Mouse (Mus musculus) CH12.LX (cell line): ENCODE measurements around the gene Rngtt.

Source experiments
- BHLHE40 ChIP-seq: IDR thresholded peaks from 2 replicates; pipeline ENCODE4 v1.6.1; 2011; ENCODE audit warnings: mild to moderate bottlenecking, low read depth, low read length, improper control_type of control experiment
- CTCF ChIP-seq, 2 experiments: IDR thresholded peaks in 1 of 2; conservative IDR thresholded peaks in 1 of 2; 2 replicates each; pipeline ENCODE4 v1.5.1; 2011 to 2012; ENCODE audit warnings: low read depth in 2 of 2, low read length in 2 of 2, improper control_type of control experiment in 1 of 2, inconsistent platforms in 1 of 2, mild to moderate bottlenecking in 1 of 2, moderate library complexity in 1 of 2
- E2F4 ChIP-seq: IDR thresholded peaks from 2 replicates; pipeline ENCODE4 v1.6.1; 2011; ENCODE audit warnings: low read depth, low read length, improper control_type of control experiment; ENCODE audit not compliant: insufficient replicate concordance
- HCFC1 ChIP-seq: IDR thresholded peaks from 2 replicates; pipeline ENCODE4 v1.6.1; 2012; ENCODE audit warnings: low read depth, mild to moderate bottlenecking, inconsistent platforms, low read length, improper control_type of control experiment
- JUND ChIP-seq: conservative IDR thresholded peaks from 2 replicates; pipeline ENCODE4 v1.6.1; 2011; ENCODE audit warnings: low read depth, low read length, improper control_type of control experiment
- POLR2A ChIP-seq: IDR thresholded peaks from 2 replicates; pipeline ENCODE4 v1.6.1; 2011; ENCODE audit warnings: low read depth, mild to moderate bottlenecking, improper control_type of control experiment, low read length
- RCOR1 ChIP-seq: conservative IDR thresholded peaks from 2 replicates; pipeline ENCODE4 v1.6.1; 2012; ENCODE audit warnings: low read depth, mild to moderate bottlenecking, inconsistent platforms, low read length, improper control_type of control experiment
- USF1 ChIP-seq: IDR thresholded peaks from 2 replicates; pipeline ENCODE4 v1.6.1; 2014; ENCODE audit warnings: low read depth, mild to moderate bottlenecking, inconsistent platforms, low read length, improper control_type of control experiment
- ZMIZ1 ChIP-seq: IDR thresholded peaks from 2 replicates; pipeline ENCODE4 v1.6.1; 2012; ENCODE audit warnings: low read depth, mild to moderate bottlenecking, inconsistent platforms, low read length, improper control_type of control experiment

DNA sequence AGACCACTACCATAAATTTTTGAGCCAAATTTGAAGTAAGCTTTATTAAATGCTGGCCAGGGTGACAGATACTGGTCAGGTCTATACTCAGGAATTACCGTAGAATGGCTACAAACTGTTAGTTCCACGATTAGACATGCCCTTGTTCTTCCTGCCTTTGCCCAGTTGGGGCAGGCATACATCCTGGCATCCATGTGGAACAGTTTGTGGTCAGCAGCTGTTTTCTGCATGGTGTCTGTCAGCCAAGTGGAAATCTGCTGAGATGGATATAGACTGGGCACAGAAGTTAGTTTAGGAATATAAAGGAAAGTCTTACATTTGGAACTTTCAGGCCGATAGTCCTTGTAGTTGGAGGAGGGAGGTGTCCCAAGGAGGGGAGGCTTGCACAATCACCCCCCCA lies 136.8 kb downstream of the Rngtt start:
- no peak for TF ChIP-seq USF1
- TF ChIP-seq CTCF (conservative IDR thresholded peaks at IDR 0.05 in 1 of 2, IDR thresholded peaks at IDR 0.05 in 1 of 2; ENCODE audit: low read depth in 2 of 2, low read length in 2 of 2): no peak
- TF ChIP-seq BHLHE40: no peak
- TF ChIP-seq HCFC1: no peak
- no peak for TF ChIP-seq POLR2A
- TF ChIP-seq ZMIZ1: no peak
- TF ChIP-seq JUND: no peak
- TF ChIP-seq RCOR1: no peak
- TF ChIP-seq E2F4: no peak
